Mouse (Mus musculus) hindbrain, postnatal 0 days (tissue): ENCODE data around the gene Heatr5a. TPM values are rescaled to one million over a fixed set of nuclear protein-coding genes. Genes with fewer than 3 reads are reported as not detected.

ENCODE experiments used
- ATAC-seq: fragments of 200-750 bp; cut with Nextera tagmentation; 2 replicates; pipeline ENCODE4 v1.8.0; 2017; ENCODE audit warnings: mild to moderate bottlenecking, moderate TSS enrichment, moderate library complexity
- DNase-seq: peaks from one replicate; pipeline ENCODE4 v3.0.0-alpha.2; 2015; ENCODE audit warnings: low spot score
- H3K27ac ChIP-seq: fragments of 300-500 bp; sonication (generic); 2 replicates; pipeline ENCODE4 v1.5.1; 2014; ENCODE audit warnings: mild to moderate bottlenecking
- H3K27me3 ChIP-seq: fragments of 300-500 bp; sonication (generic); 2 replicates; pipeline ENCODE4 v1.6.1; 2014; ENCODE audit warnings: low read length, mixed read lengths; ENCODE audit not compliant: insufficient read depth
- H3K36me3 ChIP-seq: fragments of 300-500 bp; sonication (generic); 2 replicates; pipeline ENCODE4 v1.6.1; 2014; ENCODE audit warnings: low read length, mixed read lengths; ENCODE audit not compliant: insufficient read depth
- H3K4me1 ChIP-seq: fragments of 300-500 bp; sonication (generic); 2 replicates; pipeline ENCODE4 v1.6.1; 2014; ENCODE audit warnings: antibody characterized with exemption, low read length, mixed read lengths; ENCODE audit not compliant: insufficient read depth
- H3K4me2 ChIP-seq: fragments of 300-500 bp; sonication (generic); 2 replicates; pipeline ENCODE4 v1.6.1; 2014; ENCODE audit warnings: low read depth, mild to moderate bottlenecking, low read length, moderate library complexity, mixed read lengths
- H3K4me3 ChIP-seq: fragments of 300-500 bp; sonication (generic); 2 replicates; pipeline ENCODE4 v1.5.1; 2014; ENCODE audit warnings: low read length
- H3K9ac ChIP-seq: fragments of 300-500 bp; sonication (generic); replicated peaks from 2 replicates; pipeline ENCODE4 v1.6.1; 2014; ENCODE audit warnings: mild to moderate bottlenecking, low read length, moderate library complexity, mixed read lengths
- H3K9me3 ChIP-seq: fragments of 300-500 bp; sonication (generic); 2 replicates; pipeline ENCODE4 v1.6.1; 2016; ENCODE audit warnings: low read length, mixed read lengths
- CTCF ChIP-seq: IDR thresholded peaks from 2 replicates; pipeline ENCODE4 v1.5.1; 2016; ENCODE audit warnings: antibody characterized with exemption, control low read depth, low read depth
- WGBS: fragments of 180-500 bp; shearing (Covaris S2); extraction: QIAGEN DNeasy Blood & Tissue Kit; methylation state at CpG from one replicate; pipeline ENCODE4 v1.1.7; 2014; 5-methylcytosine and 5-hydroxymethylcytosine counted together
- polyA plus RNA-seq: library from polyadenylated mRNA; unstranded; fragments of >200 nt; fragmentation: Nextera tagmentation; extraction: Ambion mirVana; gene quantifications from 2 replicates; pipeline ENCODE4 v1.2.1, GENCODE M21; 2015
- total RNA-seq: library from RNA; depleted of rRNA; stranded (reverse); fragments of >200 nt; gene quantifications from 2 replicates; pipeline ENCODE4 v1.2.3, GENCODE M21; 2014

The Heatr5a gene
- total and polyA plus RNA-seq, 2 experiments from 2014 or later: 3.2 to 30.8 TPM

DNA sequence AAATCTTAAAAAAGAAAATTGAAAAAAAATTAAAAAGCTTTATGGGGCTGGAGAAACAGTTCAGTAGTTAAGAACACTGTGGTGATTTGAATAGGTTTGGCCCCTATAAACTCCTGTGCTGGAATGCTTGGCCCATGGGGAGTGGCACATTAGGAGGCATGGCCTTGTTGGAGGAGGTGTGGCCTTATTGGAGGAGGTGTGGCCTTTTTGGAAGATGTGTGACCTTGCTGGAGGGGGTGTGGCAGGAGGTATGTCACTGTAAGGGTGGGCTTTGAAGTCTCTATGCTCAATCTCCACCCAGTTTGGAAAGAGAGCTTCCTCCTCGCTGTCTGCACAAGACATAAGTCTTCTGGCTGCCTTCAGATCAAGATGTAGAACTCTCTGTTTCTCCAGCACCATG lies 3.3 kb upstream of the Heatr5a start:
- Histone ChIP-seq H3K27me3 (no peaks in the 10 kb centered on the region), H3K4me2 (no peak overlapping the region), H3K27ac (no peak overlapping the region), H3K4me1 (peaks cover 4% of the 10 kb centered on the region; the same call in 1 of the 2 replicates), H3K9me3 (no peaks in the 10 kb centered on the region), H3K4me3 (no peak overlapping the region), H3K9ac (no peak overlapping the region), H3K36me3 (no peaks in the 10 kb centered on the region)
- 96% methylated on average over 1 of the region's 1 CpGs for WGBS
- no peak for DNase-seq
- no peak for ATAC-seq
- TF ChIP-seq CTCF: no peak

DNA sequence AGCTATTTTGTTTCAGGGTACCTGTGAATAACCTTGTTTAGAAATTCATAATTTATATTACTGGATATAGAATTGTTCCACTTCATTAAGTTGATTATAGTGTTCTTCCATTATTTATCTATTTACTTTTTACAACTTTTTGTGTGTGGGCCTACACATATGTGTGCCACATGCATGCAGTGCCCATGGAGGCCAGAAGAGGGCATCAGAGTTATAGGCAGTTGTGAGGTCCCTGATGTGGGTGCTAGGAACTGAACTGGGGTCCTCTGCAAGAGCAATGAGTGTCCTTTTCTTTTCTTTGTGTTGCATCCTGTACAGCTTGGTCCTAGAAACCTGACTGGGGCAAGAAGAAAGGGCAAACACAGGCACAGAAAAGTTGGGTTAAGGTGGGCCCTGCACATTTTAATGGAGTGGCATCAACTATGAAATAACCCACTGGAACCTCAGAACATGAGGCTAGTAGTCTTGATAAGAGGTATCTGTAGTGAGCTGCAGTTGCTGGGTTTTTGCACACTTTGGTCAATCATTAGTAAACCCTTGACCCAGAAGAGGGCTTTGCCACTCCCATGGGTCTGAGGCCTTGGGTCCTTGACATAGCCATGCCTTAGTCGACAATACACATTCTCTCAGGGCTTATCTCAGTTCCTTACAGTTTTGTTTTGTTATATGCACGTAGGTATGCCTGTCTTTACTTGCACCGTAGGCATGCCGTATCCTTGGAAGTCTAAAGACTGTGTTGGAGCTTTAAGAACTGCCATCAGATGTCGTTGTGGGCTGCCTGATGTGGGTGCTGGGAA lies 1.3 kb upstream of the Heatr5a start:
- DNase-seq (no peak), ATAC-seq (no peak)
- TF ChIP-seq CTCF: peak; percentile 32
- 94% methylated on average over 5 of the region's 5 CpGs for WGBS
- no peak overlapping the region for H3K4me2 ChIP-seq
- no peaks in the 10 kb centered on the region for H3K36me3 ChIP-seq
- H3K27ac ChIP-seq: no peak overlapping the region
- peaks cover 8% of the 10 kb centered on the region; the same call in 1 of the 2 replicates for H3K4me1 ChIP-seq
- H3K4me3 ChIP-seq: no peak overlapping the region
- no peak overlapping the region for H3K9ac ChIP-seq
- H3K27me3 ChIP-seq: no peaks in the 10 kb centered on the region
- H3K9me3 ChIP-seq: no peaks in the 10 kb centered on the region

DNA sequence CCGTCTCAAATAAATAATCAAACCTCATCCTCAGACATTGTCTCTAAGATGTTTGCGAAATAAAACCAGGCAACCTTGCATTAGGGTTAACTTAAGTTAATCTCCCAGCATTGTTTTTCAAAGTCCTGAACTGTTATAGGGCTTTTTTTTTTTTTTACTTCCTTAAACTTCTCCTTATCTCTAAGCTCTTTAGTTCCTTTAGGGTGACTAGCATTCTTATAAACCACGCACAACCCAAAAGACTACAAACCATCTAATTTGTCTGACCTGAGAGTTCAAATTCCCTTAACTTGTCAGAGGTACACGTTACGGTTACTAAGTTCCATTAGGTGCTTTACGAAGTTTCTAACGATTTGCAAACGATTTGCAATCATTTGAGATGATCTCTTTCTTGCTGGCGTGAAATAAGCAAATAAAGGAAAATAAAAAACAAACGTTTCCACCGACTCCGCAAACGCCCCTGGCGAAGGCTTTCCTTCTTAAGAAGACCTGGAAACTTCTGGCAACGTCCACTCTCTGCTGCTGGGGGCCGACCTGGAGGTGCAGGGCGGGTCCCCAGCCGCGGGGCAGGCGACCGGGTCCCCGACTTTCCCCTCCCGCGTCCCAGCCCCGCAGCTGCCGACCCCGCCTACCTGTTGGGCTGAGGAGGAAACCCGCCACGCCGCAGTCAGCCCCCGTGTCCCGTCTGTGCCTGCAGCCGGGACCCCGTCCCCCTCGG lies 610 bp downstream of the Heatr5a start:
- Histone ChIP-seq H3K4me2 (peak overlapping the region; percentile 63), H3K27ac (peak overlapping the region; percentile 78), H3K36me3 (no peaks in the 10 kb centered on the region), H3K9me3 (no peaks in the 10 kb centered on the region), H3K4me3 (peak overlapping the region; percentile 98), H3K27me3 (no peaks in the 10 kb centered on the region), H3K4me1 (peaks cover 8% of the 10 kb centered on the region; the same call in 1 of the 2 replicates), H3K9ac (peak overlapping the region; percentile 77)
- TF ChIP-seq CTCF: no peak
- WGBS: 2% methylated on average over 34 of the region's 35 CpGs
- DNase-seq: peak; percentile 18
- ATAC-seq: no peak

DNA sequence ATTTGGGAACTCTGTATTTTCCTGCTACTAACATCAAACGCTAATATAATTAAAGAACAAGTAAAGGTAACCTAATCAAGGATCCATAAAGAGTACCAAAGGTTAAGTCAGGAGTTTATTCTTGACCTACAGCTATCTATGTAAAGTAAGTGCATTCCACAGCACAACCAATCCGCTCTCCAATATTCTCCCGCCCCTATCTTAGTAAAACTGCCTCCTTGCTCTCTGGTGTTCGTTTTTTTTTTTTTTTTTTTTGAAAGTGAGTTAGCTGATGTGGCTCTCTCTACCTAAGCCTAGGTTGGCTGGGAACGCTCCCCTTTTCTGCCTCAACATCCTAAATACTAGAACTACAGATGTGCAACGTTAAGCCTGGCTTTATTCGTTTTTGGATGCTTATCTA lies 1.2 kb downstream of the Heatr5a start:
- TF ChIP-seq CTCF: no peak
- no peak overlapping the region for H3K27ac ChIP-seq
- H3K4me2 ChIP-seq: peak overlapping the region; percentile 63
- no peaks in the 10 kb centered on the region for H3K9me3 ChIP-seq
- 29% methylated on average over 7 of the region's 7 CpGs for WGBS
- H3K27me3 ChIP-seq: no peaks in the 10 kb centered on the region
- ATAC-seq (no peak), DNase-seq (no peak)
- no peaks in the 10 kb centered on the region for H3K36me3 ChIP-seq
- peak overlapping the region; percentile 98 for H3K4me3 ChIP-seq
- peaks cover 8% of the 10 kb centered on the region; the same call in 1 of the 2 replicates for H3K4me1 ChIP-seq
- H3K9ac ChIP-seq: no peak overlapping the region

DNA sequence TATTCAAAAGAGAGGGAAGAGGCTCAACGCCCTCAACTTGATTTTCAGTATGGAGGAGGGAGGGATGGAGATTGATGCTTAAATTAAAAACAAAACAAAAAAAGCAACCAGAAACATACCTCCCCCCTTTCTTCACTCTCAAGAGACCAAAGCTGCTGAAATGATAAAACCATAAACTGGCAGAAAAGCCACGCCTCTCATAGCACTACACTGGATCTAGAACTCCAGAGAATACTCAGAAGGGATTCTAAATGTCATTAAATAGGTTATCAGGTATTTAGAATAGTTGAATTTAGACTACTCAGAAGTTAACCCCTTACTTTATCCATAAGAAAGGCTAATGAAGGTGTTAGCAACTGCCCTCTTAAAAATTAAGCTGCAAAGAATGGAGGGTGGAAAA lies 2.0 kb downstream of the Heatr5a start:
- H3K4me1 ChIP-seq: peaks cover 8% of the 10 kb centered on the region; the same call in 1 of the 2 replicates

DNA sequence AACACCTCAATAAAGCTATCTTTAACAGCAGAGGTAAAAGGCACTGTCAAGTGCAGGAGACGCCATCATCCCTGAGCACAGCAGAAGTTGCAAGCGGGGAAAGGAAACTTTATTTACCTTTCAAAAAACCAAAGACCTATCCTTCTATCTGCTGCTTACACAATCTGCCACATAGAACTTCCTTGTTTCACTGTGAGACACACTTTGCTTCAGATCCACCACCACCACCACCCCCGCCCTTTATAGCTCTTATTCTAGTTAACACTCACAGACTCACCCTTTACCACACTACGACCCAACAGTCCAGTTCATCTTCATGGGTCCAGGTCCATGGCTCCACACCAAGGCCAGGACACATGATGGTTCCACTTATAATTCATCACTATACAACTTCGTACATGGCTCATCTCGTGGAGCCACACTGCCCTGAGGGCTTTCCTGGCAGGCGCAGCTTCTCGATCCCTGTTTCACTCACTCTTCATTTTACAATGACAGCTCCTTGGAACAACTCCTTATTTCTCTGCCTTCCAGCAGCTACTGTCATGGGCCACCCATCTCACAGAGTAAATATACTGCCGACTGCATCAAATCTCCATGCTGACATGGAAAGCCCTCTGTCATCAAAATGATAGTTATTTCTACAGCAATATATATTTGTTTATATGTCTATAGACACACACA lies 3.1 kb downstream of the Heatr5a start:
- no peak for ATAC-seq
- TF ChIP-seq CTCF: no peak

More for the DNA sequence above, 2.0 kb downstream of the Heatr5a start:
- DNase-seq (no peak), ATAC-seq (no peak)
- TF ChIP-seq CTCF: no peak
- no peak overlapping the region for H3K4me2 ChIP-seq
- H3K9me3 ChIP-seq: no peaks in the 10 kb centered on the region
- H3K27ac ChIP-seq: no peak overlapping the region
- 88% methylated on average over 2 of the region's 2 CpGs for WGBS
- H3K36me3 ChIP-seq: no peaks in the 10 kb centered on the region
- no peaks in the 10 kb centered on the region for H3K27me3 ChIP-seq
- no peak overlapping the region for H3K9ac ChIP-seq
- no peak overlapping the region for H3K4me3 ChIP-seq

More for the DNA sequence above, 3.1 kb downstream of the Heatr5a start:
- no peak for DNase-seq
- peaks cover 8% of the 10 kb centered on the region; the same call in 1 of the 2 replicates for H3K4me1 ChIP-seq
- no peak overlapping the region for H3K4me3 ChIP-seq
- H3K4me2 ChIP-seq: no peak overlapping the region
- H3K9me3 ChIP-seq: no peaks in the 10 kb centered on the region
- H3K9ac ChIP-seq: no peak overlapping the region
- 73% methylated on average over 9 of the region's 9 CpGs for WGBS
- H3K27ac ChIP-seq: no peak overlapping the region
- H3K36me3 ChIP-seq: no peaks in the 10 kb centered on the region
- no peaks in the 10 kb centered on the region for H3K27me3 ChIP-seq
